11 mouse cellular contexts compared by ENCODE assay signal in the genomic region with DNA sequence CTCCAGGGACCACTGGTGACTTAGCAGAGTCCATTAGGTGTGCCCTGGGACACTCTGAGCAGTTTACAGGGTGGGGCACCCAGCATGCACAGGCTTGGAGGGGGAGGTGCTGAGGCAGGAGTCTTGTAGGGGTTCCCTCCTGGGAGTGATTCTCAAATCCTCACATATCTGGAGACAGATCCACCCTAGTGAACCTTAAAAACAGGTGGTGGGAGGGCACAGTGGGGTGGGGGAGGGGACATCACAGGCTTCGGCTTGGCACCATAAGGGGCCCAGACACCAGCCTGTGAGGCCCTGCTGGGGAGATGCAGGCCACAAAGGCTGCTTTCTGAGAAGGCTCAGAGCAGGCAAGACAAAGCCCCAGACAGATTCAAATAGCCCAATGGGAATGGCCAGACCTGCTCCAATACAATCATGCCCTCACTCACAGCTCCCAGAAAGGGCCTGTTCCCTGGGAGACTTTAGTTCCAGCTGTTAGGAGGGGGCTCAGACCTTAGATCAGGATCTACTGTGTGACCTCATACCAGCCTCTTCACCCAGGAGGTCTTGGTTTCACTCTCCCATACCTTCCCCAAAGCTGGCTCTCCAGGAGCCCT. TPM values are rescaled to one million over a fixed set of nuclear protein-coding genes. Genes with fewer than 3 reads are reported as not detected.
A peak's percentile ranks its signal among the peaks of the same experiment; 100 is the strongest.
DNase-seq lines count a peak whose midpoint lies in the region; ATAC-seq and TF ChIP-seq lines count a peak whose summit lies in the region.
"Had no signal": no experiment of that assay in that cellular context is flagged by ENCODE, and none has a peak within 500 bp of the region (broad histone marks: within the 10 kb centered on the region; RNA-seq: fewer than 3 reads in every experiment).

No protein-coding gene starts in this region.

- H3K4me1 ChIP-seq in hindbrain, embryonic 10.5 days (replicated peaks), result peaks cover 87% of the 10 kb centered on the region
- peaks cover 32% of the 10 kb centered on the region for H3K4me1 ChIP-seq in hindbrain, postnatal 0 days (ENCODE audit: insufficient read depth, low read length)
- peaks cover 83% of the 10 kb centered on the region for H3K4me1 ChIP-seq in embryonic facial prominence, embryonic 10.5 days
- peaks cover 68% of the 10 kb centered on the region for H3K4me1 ChIP-seq in limb, embryonic 10.5 days
- peaks cover 83% of the 10 kb centered on the region for H3K4me1 ChIP-seq in neural tube, embryonic 15.5 days

- peaks cover 13% of the 10 kb centered on the region; the same call in 1 of the 2 replicates for H3K36me3 ChIP-seq in hindbrain, embryonic 10.5 days
- no peaks in the 10 kb centered on the region for H3K36me3 ChIP-seq in hindbrain, postnatal 0 days (ENCODE audit: insufficient read depth, low read length)
- H3K36me3 ChIP-seq in embryonic facial prominence, embryonic 10.5 days (replicated peaks), result 0 out of 2 replicates have a peak, but pooled peaks cover 4% of the 10 kb centered on the region
- no peaks in the 10 kb centered on the region for H3K36me3 ChIP-seq in limb, embryonic 10.5 days
- no peaks in the 10 kb centered on the region for H3K36me3 ChIP-seq in neural tube, embryonic 15.5 days
- H3K36me3 ChIP-seq: hindbrain, embryonic 15.5 days had no signal

- ATAC-seq in hindbrain, postnatal 0 days, result no peak; the same call in 1 of the 2 replicates
- ATAC-seq in neural tube, embryonic 15.5 days (ENCODE audit: low FRiP score), result no peak

- 0 out of 2 replicates have a peak overlapping the region, but pooled peaks have one; percentile 1 for H3K4me3 ChIP-seq in hindbrain, embryonic 10.5 days
- H3K4me3 ChIP-seq in hindbrain, postnatal 0 days (ENCODE audit: low read length), result no peak overlapping the region
- H3K4me3 ChIP-seq in embryonic facial prominence, embryonic 10.5 days, result no peak overlapping the region
- H3K4me3 ChIP-seq in limb, embryonic 10.5 days, result no peak overlapping the region
- no peak overlapping the region for H3K4me3 ChIP-seq in neural tube, embryonic 15.5 days (replicated peaks)
- H3K4me3 ChIP-seq: hindbrain, embryonic 15.5 days had no signal

- peak overlapping the region; percentile 92 for H3K27ac ChIP-seq in hindbrain, embryonic 10.5 days
- no peak overlapping the region for H3K27ac ChIP-seq in hindbrain, postnatal 0 days
- peak overlapping the region; percentile 85 for H3K27ac ChIP-seq in embryonic facial prominence, embryonic 10.5 days (replicated peaks)
- H3K27ac ChIP-seq in limb, embryonic 10.5 days, result peak overlapping the region; percentile 79
- H3K27ac ChIP-seq in neural tube, embryonic 15.5 days (replicated peaks), result 0 out of 2 replicates have a peak overlapping the region, but pooled peaks have one; percentile 37
- H3K27ac ChIP-seq: hindbrain, embryonic 15.5 days had no signal

- 29% methylated on average over 1 of the region's 1 CpGs for WGBS in hindbrain, embryonic 10.5 days
- WGBS in hindbrain, postnatal 0 days, result 5% methylated on average over 1 of the region's 1 CpGs
- 31% methylated on average over 1 of the region's 1 CpGs for WGBS in embryonic facial prominence, embryonic 10.5 days
- 25% methylated on average over 1 of the region's 1 CpGs for WGBS in limb, embryonic 10.5 days
- 13% methylated on average over 1 of the region's 1 CpGs for WGBS in neural tube, embryonic 15.5 days

- H3K9ac ChIP-seq in hindbrain, postnatal 0 days (replicated peaks; ENCODE audit: low read length), result no peak overlapping the region
- no peak overlapping the region for H3K9ac ChIP-seq in neural tube, embryonic 15.5 days (replicated peaks)
- H3K9ac ChIP-seq: hindbrain, embryonic 15.5 days had no signal

- H3K27me3 ChIP-seq in hindbrain, embryonic 10.5 days (ENCODE audit: insufficient read depth, poor library complexity, severe bottlenecking), result no peaks in the 10 kb centered on the region
- no peaks in the 10 kb centered on the region for H3K27me3 ChIP-seq in hindbrain, postnatal 0 days (ENCODE audit: insufficient read depth, low read length)
- peaks cover under 1% of the 10 kb centered on the region for H3K27me3 ChIP-seq in embryonic facial prominence, embryonic 10.5 days (replicated peaks; ENCODE audit: low read depth, poor library complexity, severe bottlenecking)
- 0 out of 2 replicates have a peak, but pooled peaks cover under 1% of the 10 kb centered on the region for H3K27me3 ChIP-seq in limb, embryonic 10.5 days (ENCODE audit: low read depth, poor library complexity, severe bottlenecking)
- no peaks in the 10 kb centered on the region for H3K27me3 ChIP-seq in neural tube, embryonic 15.5 days (replicated peaks)
- H3K27me3 ChIP-seq: hindbrain, embryonic 15.5 days had no signal

- no peak overlapping the region for H3K4me2 ChIP-seq in hindbrain, postnatal 0 days (ENCODE audit: low read depth, low read length)
- no peak overlapping the region for H3K4me2 ChIP-seq in neural tube, embryonic 15.5 days
- H3K4me2 ChIP-seq: hindbrain, embryonic 15.5 days had no signal

- peak; percentile 58 for DNase-seq in hindbrain, embryonic 10.5 days (ENCODE audit: low spot score)
- no peak for DNase-seq in hindbrain, postnatal 0 days (ENCODE audit: low spot score)
- DNase-seq in embryonic facial prominence, embryonic 10.5 days (ENCODE audit: low spot score), result peak; percentile 21
- no peak for DNase-seq in limb, embryonic 10.5 days (ENCODE audit: low spot score)
- DNase-seq in adrenal gland, adult 18-20 months (ENCODE audit: low spot score in 2 of 2), result no peak
- DNase-seq in yolk sac, embryonic 10.5 days (ENCODE audit: low spot score), result no peak
- DNase-seq in cerebellum, postnatal 36 days, result no peak
- DNase-seq: cerebellum, postnatal 14 days had no signal

- H3K9me3 ChIP-seq in hindbrain, embryonic 10.5 days, result no peaks in the 10 kb centered on the region
- H3K9me3 ChIP-seq in hindbrain, postnatal 0 days (ENCODE audit: low read length), result no peaks in the 10 kb centered on the region
- H3K9me3 ChIP-seq in embryonic facial prominence, embryonic 10.5 days, result no peaks in the 10 kb centered on the region
- H3K9me3 ChIP-seq in limb, embryonic 10.5 days (replicated peaks), result no peaks in the 10 kb centered on the region
- no peaks in the 10 kb centered on the region for H3K9me3 ChIP-seq in neural tube, embryonic 15.5 days (replicated peaks)
- H3K9me3 ChIP-seq: hindbrain, embryonic 15.5 days had no signal

- TF ChIP-seq CTCF in hindbrain, postnatal 0 days (IDR thresholded peaks at IDR 0.05; ENCODE audit: low read depth), result no peak

RNA-seq across cellular contexts. Expression of gene Itpk1, which starts 6.5 kb away (rescaled TPM):
- 20.5 and 29.2 TPM in 2 replicates for polyA plus RNA-seq in hindbrain, embryonic 10.5 days (2016; fragmentation: Nextera tagmentation; extraction: Ambion mirVana)
- 69.0 and 73.9 TPM in 2 replicates for total RNA-seq in hindbrain, postnatal 0 days (2014; rRNA removed)
- 34.1 and 35.7 TPM in 2 replicates for polyA plus RNA-seq in hindbrain, postnatal 0 days (2015; fragmentation: Nextera tagmentation; extraction: Ambion mirVana)
- 13.7 and 17.7 TPM in 2 replicates for polyA plus RNA-seq in embryonic facial prominence, embryonic 10.5 days (2016; fragmentation: Nextera tagmentation; extraction: Ambion mirVana)
- 9.7 and 11.0 TPM in 2 replicates for polyA plus RNA-seq in limb, embryonic 10.5 days (2016; fragmentation: Nextera tagmentation; extraction: Ambion mirVana)
- polyA plus RNA-seq in neural tube, embryonic 15.5 days (2015; fragmentation: Nextera tagmentation; extraction: Ambion mirVana), result 42.7 TPM in 2 replicates
- total RNA-seq in adrenal gland, adult 18-20 months (2021), result 100 to 1,000 TPM in 1 of 2 experiments, 10 to 100 TPM in 1; 49.7 to 156 TPM

RNA-seq across cellular contexts. Expression of gene Moap1, which starts 45.3 kb away (rescaled TPM):
- polyA plus RNA-seq in hindbrain, embryonic 10.5 days (2016; fragmentation: Nextera tagmentation; extraction: Ambion mirVana), result 34.4 and 37.9 TPM in 2 replicates
- 13.9 and 20.7 TPM in 2 replicates for total RNA-seq in hindbrain, postnatal 0 days (2014; rRNA removed)
- 62.3 and 64.9 TPM in 2 replicates for polyA plus RNA-seq in hindbrain, postnatal 0 days (2015; fragmentation: Nextera tagmentation; extraction: Ambion mirVana)
- polyA plus RNA-seq in embryonic facial prominence, embryonic 10.5 days (2016; fragmentation: Nextera tagmentation; extraction: Ambion mirVana), result 35.4 and 36.9 TPM in 2 replicates
- polyA plus RNA-seq in limb, embryonic 10.5 days (2016; fragmentation: Nextera tagmentation; extraction: Ambion mirVana), result 34.8 and 38.8 TPM in 2 replicates
- polyA plus RNA-seq in neural tube, embryonic 15.5 days (2015; fragmentation: Nextera tagmentation; extraction: Ambion mirVana), result 62.5 and 76.5 TPM in 2 replicates
- 10 to 100 TPM in 1 of 2 experiments, 1 to 10 TPM in 1; 7.5 to 11.0 TPM for total RNA-seq in adrenal gland, adult 18-20 months (2021)

RNA-seq across cellular contexts. Expression of gene Tmem251, which starts 45.4 kb away (rescaled TPM):
- 11.1 and 11.5 TPM in 2 replicates for polyA plus RNA-seq in hindbrain, embryonic 10.5 days (2016; fragmentation: Nextera tagmentation; extraction: Ambion mirVana)
- 4.3 and 7.1 TPM in 2 replicates for total RNA-seq in hindbrain, postnatal 0 days (2014; rRNA removed)
- polyA plus RNA-seq in hindbrain, postnatal 0 days (2015; fragmentation: Nextera tagmentation; extraction: Ambion mirVana), result 11.2 and 12.2 TPM in 2 replicates
- 9.7 and 11.2 TPM in 2 replicates for polyA plus RNA-seq in embryonic facial prominence, embryonic 10.5 days (2016; fragmentation: Nextera tagmentation; extraction: Ambion mirVana)
- polyA plus RNA-seq in limb, embryonic 10.5 days (2016; fragmentation: Nextera tagmentation; extraction: Ambion mirVana), result 11.7 TPM in 2 replicates
- polyA plus RNA-seq in neural tube, embryonic 15.5 days (2015; fragmentation: Nextera tagmentation; extraction: Ambion mirVana), result 11.7 and 11.9 TPM in 2 replicates
- 10 to 100 TPM in 1 of 2 experiments, 1 to 10 TPM in 1; 8.0 to 10.5 TPM for total RNA-seq in adrenal gland, adult 18-20 months (2021)

RNA-seq across cellular contexts. Expression of gene Gm28051, which starts 59.4 kb away (rescaled TPM):
- polyA plus RNA-seq in hindbrain, embryonic 10.5 days (2016; fragmentation: Nextera tagmentation; extraction: Ambion mirVana), result not detected in 2 replicates
- not detected in 2 replicates for total RNA-seq in hindbrain, postnatal 0 days (2014; rRNA removed)
- polyA plus RNA-seq in hindbrain, postnatal 0 days (2015; fragmentation: Nextera tagmentation; extraction: Ambion mirVana), result not detected in 2 replicates
- not detected in 2 replicates for polyA plus RNA-seq in embryonic facial prominence, embryonic 10.5 days (2016; fragmentation: Nextera tagmentation; extraction: Ambion mirVana)
- not detected in 2 replicates for polyA plus RNA-seq in limb, embryonic 10.5 days (2016; fragmentation: Nextera tagmentation; extraction: Ambion mirVana)
- not detected in 2 replicates for polyA plus RNA-seq in neural tube, embryonic 15.5 days (2015; fragmentation: Nextera tagmentation; extraction: Ambion mirVana)
- not detected for total RNA-seq in adrenal gland, adult 18-20 months (2021)
- total RNA-seq: MEL had no signal
- polyA plus RNA-seq: hindbrain, embryonic 15.5 days had no signal

RNA-seq across cellular contexts. Expression of gene Gon7, which starts 59.4 kb away (rescaled TPM):
- polyA plus RNA-seq in hindbrain, embryonic 10.5 days (2016; fragmentation: Nextera tagmentation; extraction: Ambion mirVana), result 44.7 and 49.0 TPM in 2 replicates
- 10.2 and 10.8 TPM in 2 replicates for total RNA-seq in hindbrain, postnatal 0 days (2014; rRNA removed)
- 31.4 and 33.9 TPM in 2 replicates for polyA plus RNA-seq in hindbrain, postnatal 0 days (2015; fragmentation: Nextera tagmentation; extraction: Ambion mirVana)
- polyA plus RNA-seq in embryonic facial prominence, embryonic 10.5 days (2016; fragmentation: Nextera tagmentation; extraction: Ambion mirVana), result 49.3 and 53.7 TPM in 2 replicates
- polyA plus RNA-seq in limb, embryonic 10.5 days (2016; fragmentation: Nextera tagmentation; extraction: Ambion mirVana), result 46.1 and 52.2 TPM in 2 replicates
- 47.4 and 47.9 TPM in 2 replicates for polyA plus RNA-seq in neural tube, embryonic 15.5 days (2015; fragmentation: Nextera tagmentation; extraction: Ambion mirVana)
- total RNA-seq in adrenal gland, adult 18-20 months (2021), result 10 to 100 TPM; 15.8 to 20.9 TPM

Comparison
In these comparisons a context has a peak if more than half of its experiments do, and no peak if none do; other contexts are left out.
1. DNase-seq: peak in hindbrain, embryonic 10.5 days (single experiment) and embryonic facial prominence, embryonic 10.5 days (single experiment); none in hindbrain, postnatal 0 days (single experiment), limb, embryonic 10.5 days (single experiment), adrenal gland, adult 18-20 months (0 of 2), yolk sac, embryonic 10.5 days (single experiment) and cerebellum, postnatal 36 days (0 of 2).